Mouse (Mus musculus): ENCODE measurements around the gene Aldh18a1. TPM values are rescaled to one million over a fixed set of nuclear protein-coding genes. Genes with fewer than 3 reads are reported as not detected.
A peak's percentile ranks its signal among the peaks of the same experiment; 100 is the strongest.
"Not testable (repeated sequence)": the region's sequence is repeated elsewhere in the genome, so short reads cannot be mapped to it uniquely, and the experiment has no call there.

Gene Aldh18a1
- polyA plus RNA-seq, 1 experiment, result not detected

DNA sequence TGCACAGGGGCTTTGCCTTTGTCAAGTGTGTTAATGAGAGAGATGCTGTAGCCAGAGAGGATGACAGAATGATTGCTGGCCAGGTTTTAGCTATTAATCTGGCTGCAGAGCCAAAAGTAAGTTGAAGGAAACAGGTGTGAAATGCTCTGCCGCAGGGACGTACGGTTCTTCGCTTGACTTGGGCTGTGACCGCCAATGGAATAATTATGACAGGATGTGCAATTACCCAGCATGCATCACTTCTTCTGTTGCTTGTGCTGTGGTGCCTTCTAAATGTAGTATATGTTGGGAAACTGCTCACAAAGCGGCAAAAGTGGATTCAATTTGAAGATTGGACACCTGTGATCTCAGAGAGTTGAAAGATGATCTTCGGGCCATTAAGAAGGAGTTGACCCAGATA, 27.8 kb upstream of the Aldh18a1 start:
- Histone ChIP-seq H3K4me3 (ENCODE audit: insufficient read depth, low read depth, low read length) (no peak overlapping the region), H3K27ac (ENCODE audit: insufficient read depth, low read depth, low read length) (no peak overlapping the region), H3K4me1 (ENCODE audit: control insufficient read depth, insufficient read depth, low read length) (0 out of 2 replicates have a peak, but pooled peaks cover 2% of the 10 kb centered on the region)
- TF ChIP-seq CTCF (IDR thresholded peaks at IDR 0.05; ENCODE audit: insufficient read depth, low read depth, low read length) (no peak), POLR2A (IDR thresholded peaks at IDR 0.05; ENCODE audit: insufficient read depth, low read depth, low read length) (no peak)
- WGBS, result 68% methylated on average over 7 of the region's 7 CpGs

- TF ChIP-seq CTCF (IDR thresholded peaks at IDR 0.05; ENCODE audit: insufficient read depth, low read depth, low read length) (no peak), POLR2A (IDR thresholded peaks at IDR 0.05; ENCODE audit: insufficient read depth, low read depth, low read length) (no peak)
- WGBS, result 77% methylated on average over 7 of the region's 7 CpGs
Measured at GRCm38 (mm10) chr19:40614811-40615210, 26.5 kb upstream of the Aldh18a1 start.

DNA sequence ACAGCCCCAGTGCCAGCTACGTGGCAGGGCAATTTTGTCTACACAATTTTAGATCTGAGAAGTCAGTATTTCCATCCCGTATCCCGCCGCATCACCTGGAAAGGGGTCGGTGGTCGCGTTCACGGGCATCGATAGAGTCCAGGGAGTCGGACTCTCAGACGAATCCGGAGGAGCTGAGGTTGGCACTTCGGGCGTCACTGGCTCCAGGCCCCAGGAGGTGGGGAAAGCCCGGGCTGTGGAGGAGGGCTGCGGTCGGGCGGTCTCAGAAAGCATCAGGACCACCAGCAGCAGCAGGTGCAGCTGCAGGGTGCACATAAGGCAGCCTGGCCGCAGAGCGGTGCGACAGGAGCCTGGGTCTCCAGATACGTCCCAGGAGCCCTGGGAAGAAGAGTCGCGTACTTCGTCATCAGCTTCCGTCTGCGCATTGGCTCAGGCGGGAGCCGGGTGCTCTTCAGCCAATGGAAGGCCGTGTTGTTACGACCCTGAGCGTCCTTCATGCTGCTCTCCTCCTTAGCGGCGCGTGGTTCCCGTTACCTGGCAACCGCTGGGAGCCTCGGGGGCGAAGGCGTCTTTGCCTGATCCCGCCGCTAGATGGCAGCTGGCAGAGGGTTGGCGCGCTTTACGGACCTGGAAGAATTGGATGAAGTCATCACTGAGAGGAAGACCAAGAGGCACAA, 23.7 kb upstream of the Aldh18a1 start, which contains the start of the genes Tctn3 and Entpd1:
Gene Tctn3, minus strand, starts transcription at position 404 of the 677 bp plus-strand sequence.
Gene Entpd1, plus strand, starts transcription at position 537 of the 677 bp plus-strand sequence.
- Histone ChIP-seq H3K4me1 (ENCODE audit: control insufficient read depth, insufficient read depth, low read length) (0 out of 2 replicates have a peak, but pooled peaks cover 2% of the 10 kb centered on the region), H3K4me3 (ENCODE audit: insufficient read depth, low read depth, low read length) (peak within 1 kb of the TSS; percentile 85), H3K27ac (ENCODE audit: insufficient read depth, low read depth, low read length) (peak within 1 kb of the TSS; percentile 32; the same call in 1 of the 2 replicates)
- under 1% methylated on average over 45 of the region's 45 CpGs for WGBS
- TF ChIP-seq CTCF (IDR thresholded peaks at IDR 0.05; ENCODE audit: insufficient read depth, low read depth, low read length) (peak; percentile 92), POLR2A (IDR thresholded peaks at IDR 0.05; ENCODE audit: insufficient read depth, low read depth, low read length) (peak; percentile 77; the same call in 1 of the 2 replicates)

More at GRCm38 (mm10) chr19:40614811-40615210, 26.5 kb upstream of the Aldh18a1 start:
- Histone ChIP-seq H3K4me1 (ENCODE audit: control insufficient read depth, insufficient read depth, low read length) (0 out of 2 replicates have a peak, but pooled peaks cover 2% of the 10 kb centered on the region), H3K4me3 (ENCODE audit: insufficient read depth, low read depth, low read length) (no peak overlapping the region), H3K27ac (ENCODE audit: insufficient read depth, low read depth, low read length) (no peak overlapping the region)

GRCm38 (mm10) chr19:40607676-40608075, 19.4 kb upstream of the Aldh18a1 start:
- H3K4me3 ChIP-seq (ENCODE audit: insufficient read depth, low read depth, low read length), result no peak overlapping the region
- WGBS, result 92% methylated on average over 6 of the region's 6 CpGs
- no peak overlapping the region for H3K27ac ChIP-seq (ENCODE audit: insufficient read depth, low read depth, low read length)
- 0 out of 2 replicates have a peak, but pooled peaks cover 2% of the 10 kb centered on the region for H3K4me1 ChIP-seq (ENCODE audit: control insufficient read depth, insufficient read depth, low read length)
- TF ChIP-seq POLR2A (IDR thresholded peaks at IDR 0.05; ENCODE audit: insufficient read depth, low read depth, low read length), result no peak

DNA sequence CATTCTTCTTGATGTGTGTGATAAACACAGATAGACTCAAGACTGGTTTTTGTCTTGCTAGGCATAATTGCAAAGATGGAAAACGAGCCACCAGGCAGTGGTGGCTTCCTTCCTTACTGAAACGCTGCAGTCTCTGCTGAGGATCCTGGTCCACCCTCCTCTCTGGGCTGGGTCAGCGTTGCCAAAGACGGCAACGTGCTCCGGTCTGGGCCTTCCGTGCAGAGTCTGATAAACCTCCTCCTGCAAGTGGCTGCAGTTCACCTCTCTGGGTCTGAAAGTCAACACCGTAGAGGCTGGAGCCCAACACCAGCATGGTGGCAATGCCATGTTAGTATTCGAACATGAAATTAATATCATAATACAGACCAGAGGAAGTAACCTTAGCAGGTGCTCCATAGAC, 16.9 kb upstream of the Aldh18a1 start:
- TF ChIP-seq CTCF (IDR thresholded peaks at IDR 0.05; ENCODE audit: insufficient read depth, low read depth, low read length) (no peak), POLR2A (IDR thresholded peaks at IDR 0.05; ENCODE audit: insufficient read depth, low read depth, low read length) (no peak)
- Histone ChIP-seq H3K4me3 (ENCODE audit: insufficient read depth, low read depth, low read length) (no peak overlapping the region), H3K4me1 (ENCODE audit: control insufficient read depth, insufficient read depth, low read length) (no peaks in the 10 kb centered on the region), H3K27ac (ENCODE audit: insufficient read depth, low read depth, low read length) (no peak overlapping the region)
- 93% methylated on average over 9 of the region's 9 CpGs for WGBS

- H3K4me1 ChIP-seq (ENCODE audit: control insufficient read depth, insufficient read depth, low read length), result no peaks in the 10 kb centered on the region
- TF ChIP-seq CTCF (IDR thresholded peaks at IDR 0.05; ENCODE audit: insufficient read depth, low read depth, low read length), result no peak
- TF ChIP-seq POLR2A (IDR thresholded peaks at IDR 0.05; ENCODE audit: insufficient read depth, low read depth, low read length), result no peak
- no peak overlapping the region for H3K4me3 ChIP-seq (ENCODE audit: insufficient read depth, low read depth, low read length)
- no peak overlapping the region for H3K27ac ChIP-seq (ENCODE audit: insufficient read depth, low read depth, low read length)
- WGBS, result 93% methylated on average over 3 of the region's 3 CpGs
Measured at GRCm38 (mm10) chr19:40601870-40602269, 13.6 kb upstream of the Aldh18a1 start.

- H3K27ac ChIP-seq (ENCODE audit: insufficient read depth, low read depth, low read length); H3K4me1 ChIP-seq (ENCODE audit: control insufficient read depth, insufficient read depth, low read length); H3K4me3 ChIP-seq (ENCODE audit: insufficient read depth, low read depth, low read length): not testable (repeated sequence)
- WGBS, result 94% methylated on average over 5 of the region's 5 CpGs
Measured at GRCm38 (mm10) chr19:40600846-40601245, 12.6 kb upstream of the Aldh18a1 start.

- H3K27ac ChIP-seq (ENCODE audit: insufficient read depth, low read depth, low read length), result no peak overlapping the region
- TF ChIP-seq POLR2A (IDR thresholded peaks at IDR 0.05; ENCODE audit: insufficient read depth, low read depth, low read length) (no peak), CTCF (IDR thresholded peaks at IDR 0.05; ENCODE audit: insufficient read depth, low read depth, low read length) (no peak)
- H3K4me1 ChIP-seq (ENCODE audit: control insufficient read depth, insufficient read depth, low read length), result no peaks in the 10 kb centered on the region
- no peak overlapping the region for H3K4me3 ChIP-seq (ENCODE audit: insufficient read depth, low read depth, low read length)
- 54% methylated on average over 8 of the region's 8 CpGs for WGBS
Measured at GRCm38 (mm10) chr19:40595831-40596230, 7.6 kb upstream of the Aldh18a1 start.

DNA sequence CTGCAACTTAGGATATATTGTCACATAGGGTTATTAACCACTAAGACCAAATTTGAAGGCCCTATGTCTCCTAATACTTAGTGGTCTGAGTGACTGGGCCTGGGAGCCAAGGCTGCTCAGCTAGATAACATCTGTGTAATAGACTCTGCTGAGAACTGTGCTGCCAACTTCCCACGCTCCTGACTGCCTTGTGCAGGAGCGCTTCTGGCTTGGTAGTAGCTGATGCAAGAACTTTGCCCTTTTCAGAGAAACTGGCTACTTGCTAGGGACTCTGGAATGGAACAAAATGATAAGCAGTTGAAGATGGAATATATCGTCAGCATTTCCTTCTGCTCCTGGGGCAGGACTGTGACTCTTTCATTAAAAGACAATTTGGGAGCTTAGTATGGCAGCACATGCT, 7.0 kb upstream of the Aldh18a1 start:
- Histone ChIP-seq H3K27ac (ENCODE audit: insufficient read depth, low read depth, low read length) (no peak overlapping the region), H3K4me3 (ENCODE audit: insufficient read depth, low read depth, low read length) (no peak overlapping the region), H3K4me1 (ENCODE audit: control insufficient read depth, insufficient read depth, low read length) (no peaks in the 10 kb centered on the region)
- 83% methylated on average over 3 of the region's 3 CpGs for WGBS
- TF ChIP-seq CTCF (IDR thresholded peaks at IDR 0.05; ENCODE audit: insufficient read depth, low read depth, low read length) (no peak), POLR2A (IDR thresholded peaks at IDR 0.05; ENCODE audit: insufficient read depth, low read depth, low read length) (no peak)
